Mouse (Mus musculus) Patski (cell line): Measurements from ENCODE around the gene Lrrc4b. TPM values are rescaled to one million over a fixed set of nuclear protein-coding genes. Genes with fewer than 3 reads are reported as not detected.
A peak's percentile ranks its signal among the peaks of the same experiment; 100 is the strongest.

Source experiments
- ATAC-seq: fragments of 100-300 bp; one replicate; pipeline ENCODE4 v1.8.0; 2021
- CTCF ChIA-PET: fragments of 350-600 bp; sonication (Branson Sonifier 250); formaldehyde crosslinking; loops from one replicate; lab custom pipeline; 2022; ENCODE audit warnings: inconsistent platforms; lab: Charles Lee
- POLR2A ChIA-PET: fragments of 350-600 bp; sonication (Branson Sonifier 250); formaldehyde crosslinking; loops from one replicate; lab custom pipeline; 2022; ENCODE audit warnings: antibody characterized with exemption, inconsistent platforms; lab: Charles Lee
- DNase-seq: peaks from one replicate; pipeline ENCODE4 v3.0.0-alpha.2; 2011; ENCODE audit warnings: low read depth, low spot score
- H3K27me3 ChIP-seq: fragments of 371-371 bp; one replicate; pipeline ENCODE4 v1.5.1; 2021
- CTCF ChIP-seq: fragments of 100-300 bp; IDR thresholded peaks from one replicate; pipeline ENCODE4 v1.5.1; 2021
- in situ Hi-C: fragments of 300-500 bp; cut with MboI; formaldehyde crosslinking; loops from 3 replicates; pipeline ENCODE4 v1.11.1; 2018; ENCODE audit warnings: low pct_unique_long_range_greater_than_20kb, mixed read lengths
- polyA plus RNA-seq: library from polyadenylated mRNA; unstranded; gene quantifications from one replicate; pipeline ENCODE4 v1.2.3, GENCODE M21; 2021

The Lrrc4b gene
- polyA plus RNA-seq, 1 experiment from 2014 or later = 0.03 TPM

GRCm38 (mm10) chr7:44487936-44488335 is 59.1 kb downstream of the Lrrc4b start:
- no peak for TF ChIP-seq CTCF
- ATAC-seq = no peak
- H3K27me3 ChIP-seq = no peaks in the 10 kb centered on the region
- in situ Hi-C loops = no loop called here
- DNase-seq = no peak
- POLR2A ChIA-PET = interaction anchor here (1.2 kb wide), 1 partner anchor 55 kb away, joined by 3 read pairs; no protein-coding TSS in a partner anchor
- CTCF ChIA-PET = no interaction called here

- in situ Hi-C loops = no loop called here
- no peaks in the 10 kb centered on the region for H3K27me3 ChIP-seq
- ChIA-PET CTCF (no interaction called here), POLR2A (no interaction called here)
- no peak for TF ChIP-seq CTCF
- DNase-seq (no peak), ATAC-seq (no peak)
Measured at GRCm38 (mm10) chr7:44488545-44488944, 59.7 kb downstream of the Lrrc4b start.

GRCm38 (mm10) chr7:44490281-44490680 is 61.5 kb downstream of the Lrrc4b start:
- ChIA-PET POLR2A (no interaction called here), CTCF (no interaction called here)
- ATAC-seq = no peak
- no peaks in the 10 kb centered on the region for H3K27me3 ChIP-seq
- in situ Hi-C loops = no loop called here
- DNase-seq = no peak
- no peak for TF ChIP-seq CTCF

- TF ChIP-seq CTCF = no peak
- ChIA-PET POLR2A (no interaction called here), CTCF (no interaction called here)
Measured at GRCm38 (mm10) chr7:44491391-44491790, 62.6 kb downstream of the Lrrc4b start.

GRCm38 (mm10) chr7:44492166-44492826 is 63.5 kb downstream of the Lrrc4b start:
- POLR2A ChIA-PET = interaction anchor here (0.6 kb wide), 1 partner anchor 91 kb away, joined by 3 read pairs; no protein-coding TSS in a partner anchor
- ATAC-seq = no peak
- CTCF ChIA-PET = interaction anchor here (1.4 to 4.0 kb wide), 2 partner anchors 7 to 9 kb away, joined by 5 to 15 read pairs; no protein-coding TSS in a partner anchor
- no peak for TF ChIP-seq CTCF
- H3K27me3 ChIP-seq = no peaks in the 10 kb centered on the region
- DNase-seq = no peak
- in situ Hi-C loops = no loop called here

More at GRCm38 (mm10) chr7:44491391-44491790, 62.6 kb downstream of the Lrrc4b start:
- no peak for DNase-seq
- ATAC-seq = no peak
- in situ Hi-C loops = no loop called here
- no peaks in the 10 kb centered on the region for H3K27me3 ChIP-seq

- POLR2A ChIA-PET = no interaction called here
- DNase-seq = no peak
- in situ Hi-C loops = no loop called here
- no peak for ATAC-seq
- H3K27me3 ChIP-seq = no peaks in the 10 kb centered on the region
- TF ChIP-seq CTCF = no peak
- CTCF ChIA-PET = interaction anchor here (4.0 kb wide), 1 partner anchor 9 kb away, joined by 15 read pairs; no protein-coding TSS in a partner anchor
Measured at GRCm38 (mm10) chr7:44494681-44495080, 65.9 kb downstream of the Lrrc4b start.

- TF ChIP-seq CTCF = no peak
- no peaks in the 10 kb centered on the region for H3K27me3 ChIP-seq
- DNase-seq = no peak
- ATAC-seq = no peak
- ChIA-PET POLR2A (no interaction called here), CTCF (interaction anchor here (4.0 kb wide), 1 partner anchor 10 kb away, joined by 15 read pairs; no protein-coding TSS in a partner anchor)
- in situ Hi-C loops = no loop called here
Measured at GRCm38 (mm10) chr7:44495086-44495485, 66.3 kb downstream of the Lrrc4b start.

GRCm38 (mm10) chr7:44495992-44496770 is 67.4 kb downstream of the Lrrc4b start, which contains the start of the genes Emc10 and Fam71e1:
Emc10 (minus strand) TSS chr7:44496529.
Fam71e1 (plus strand) TSS chr7:44496581.
- peak; percentile 93 for DNase-seq
- no peaks in the 10 kb centered on the region for H3K27me3 ChIP-seq
- ChIA-PET POLR2A (interaction anchor here (0.6 kb wide), 1 partner anchor 1523 kb away, joined by 3 read pairs; no protein-coding TSS in a partner anchor), CTCF (interaction anchor here (1.0 to 4.0 kb wide), 3 partner anchors 11 to 52 kb away, joined by 3 to 15 read pairs (median 7); partner anchors contain the start of gene Pold1)
- TF ChIP-seq CTCF = no peak
- in situ Hi-C loops = no loop called here
- ATAC-seq = peak; percentile 91

GRCm38 (mm10) chr7:44496771-44497109 is 67.9 kb downstream of the Lrrc4b start:
- no peak for ATAC-seq
- H3K27me3 ChIP-seq = no peaks in the 10 kb centered on the region
- CTCF ChIA-PET = interaction anchor here (1.0 to 1.5 kb wide), 2 partner anchors 25 to 52 kb away, joined by 3 to 7 read pairs; partner anchors contain the start of gene Pold1
- in situ Hi-C loops = no loop called here
- TF ChIP-seq CTCF = no peak
- no peak for DNase-seq
- POLR2A ChIA-PET = interaction anchor here (0.7 to 1.6 kb wide), 2 partner anchors 14 to 251 kb away, joined by 4 to 5 read pairs; no protein-coding TSS in a partner anchor

- ChIA-PET POLR2A (interaction anchor here (0.7 to 1.6 kb wide), 3 partner anchors 13 to 252 kb away, joined by 4 to 5 read pairs (median 4); no protein-coding TSS in a partner anchor), CTCF (interaction anchor here (1.0 to 1.2 kb wide), 2 partner anchors 24 kb away, joined by 3 to 4 read pairs; no protein-coding TSS in a partner anchor)
- no peak for DNase-seq
- in situ Hi-C loops = no loop called here
- TF ChIP-seq CTCF = no peak
- ATAC-seq = no peak
- no peaks in the 10 kb centered on the region for H3K27me3 ChIP-seq
Measured at GRCm38 (mm10) chr7:44497361-44498055, 68.7 kb downstream of the Lrrc4b start.
